Mouse (Mus musculus) layer of hippocampus, adult 2 months (tissue): Measurements from ENCODE around the gene Pdlim7. TPM values are rescaled to one million over a fixed set of nuclear protein-coding genes. Genes with fewer than 3 reads are reported as not detected.

Source experiments
- DNase-seq, 2 experiments: peaks; one replicate each; pipeline ENCODE4 v3.0.0; 2022; ENCODE audit warnings: low spot score in 2 of 2
- H3K27ac ChIP-seq: fragments of 200-600 bp; 2 replicates; pipeline ENCODE4 v1.8.1; 2022
- H3K4me3 ChIP-seq: fragments of 200-600 bp; 2 replicates; pipeline ENCODE4 v1.8.1; 2022; ENCODE audit warnings: mild to moderate bottlenecking
- CTCF ChIP-seq: fragments of 200-600 bp; conservative IDR thresholded peaks from 2 replicates; pipeline ENCODE4 v1.8.1; 2022; ENCODE audit warnings: antibody characterized with exemption, mild to moderate bottlenecking, moderate library complexity
- total RNA-seq, 2 experiments: library from RNA; stranded (reverse); gene quantifications; 2 replicates each; pipeline ENCODE4 v1.2.3; 2021

Pdlim7 gene
- total RNA-seq, 2 experiments from 2014 or later = 97.4 to 99.9 TPM

- Histone ChIP-seq H3K27ac (peak overlapping the region; percentile 98), H3K4me3 (no peak overlapping the region; the same call in 1 of the 2 replicates)
- TF ChIP-seq CTCF = no peak
- no peak for DNase-seq
Measured at GRCm38 (mm10) chr13:55511492-55511861, 2.0 kb downstream of the Pdlim7 start.

- TF ChIP-seq CTCF = peak; percentile 38
- Histone ChIP-seq H3K27ac (peak overlapping the region; percentile 98), H3K4me3 (no peak overlapping the region; the same call in 1 of the 2 replicates)
- DNase-seq = no peak
Measured at GRCm38 (mm10) chr13:55510668-55511491, 2.6 kb downstream of the Pdlim7 start.

- TF ChIP-seq CTCF = no peak
Measured at GRCm38 (mm10) chr13:55510332-55510667, 3.2 kb downstream of the Pdlim7 start.

GRCm38 (mm10) chr13:55508531-55508930, 4.9 kb downstream of the Pdlim7 start:
- TF ChIP-seq CTCF = no peak
- no peak for DNase-seq
- H3K4me3 ChIP-seq = no peak overlapping the region
- no peak overlapping the region for H3K27ac ChIP-seq

More at GRCm38 (mm10) chr13:55510332-55510667, 3.2 kb downstream of the Pdlim7 start:
- Histone ChIP-seq H3K27ac (peak overlapping the region; percentile 98; the same call in 1 of the 2 replicates), H3K4me3 (no peak overlapping the region)
- no peak for DNase-seq

- no peak overlapping the region for H3K27ac ChIP-seq
- peak; percentile 44 for TF ChIP-seq CTCF
- no peak overlapping the region for H3K4me3 ChIP-seq
- no peak for DNase-seq
Measured at GRCm38 (mm10) chr13:55507877-55508276, 5.6 kb downstream of the Pdlim7 start.

- DNase-seq = no peak
- TF ChIP-seq CTCF = no peak
- H3K4me3 ChIP-seq = no peak overlapping the region
- no peak overlapping the region for H3K27ac ChIP-seq
Measured at GRCm38 (mm10) chr13:55506697-55507096, 6.8 kb downstream of the Pdlim7 start.

- TF ChIP-seq CTCF = no peak
- Histone ChIP-seq H3K4me3 (no peak overlapping the region), H3K27ac (no peak overlapping the region)
Measured at GRCm38 (mm10) chr13:55505810-55506209, 7.7 kb downstream of the Pdlim7 start.

GRCm38 (mm10) chr13:55504390-55504789, 9.1 kb downstream of the Pdlim7 start:
- Histone ChIP-seq H3K27ac (no peak overlapping the region), H3K4me3 (no peak overlapping the region)
- no peak for TF ChIP-seq CTCF
- no peak for DNase-seq

More at GRCm38 (mm10) chr13:55505810-55506209, 7.7 kb downstream of the Pdlim7 start:
- no peak for DNase-seq

GRCm38 (mm10) chr13:55502405-55502804, 11.1 kb downstream of the Pdlim7 start:
- H3K4me3 ChIP-seq = no peak overlapping the region
- no peak overlapping the region for H3K27ac ChIP-seq
- no peak for TF ChIP-seq CTCF
- DNase-seq = no peak

GRCm38 (mm10) chr13:55500575-55500974, 12.9 kb downstream of the Pdlim7 start:
- DNase-seq = no peak
- no peak for TF ChIP-seq CTCF
- Histone ChIP-seq H3K4me3 (no peak overlapping the region), H3K27ac (no peak overlapping the region)

- H3K27ac ChIP-seq = no peak overlapping the region; the same call in 1 of the 2 replicates
- TF ChIP-seq CTCF = no peak
Measured at GRCm38 (mm10) chr13:55498906-55499305, 14.6 kb downstream of the Pdlim7 start.

GRCm38 (mm10) chr13:55496661-55497060, 16.8 kb downstream of the Pdlim7 start:
- no peak overlapping the region for H3K4me3 ChIP-seq
- no peak for DNase-seq
- peak overlapping the region; percentile 86 for H3K27ac ChIP-seq
- TF ChIP-seq CTCF = no peak

More at GRCm38 (mm10) chr13:55498906-55499305, 14.6 kb downstream of the Pdlim7 start:
- no peak for DNase-seq
- H3K4me3 ChIP-seq = no peak overlapping the region

GRCm38 (mm10) chr13:55495702-55496101, 17.8 kb downstream of the Pdlim7 start:
- no peak overlapping the region for H3K4me3 ChIP-seq
- H3K27ac ChIP-seq = peak overlapping the region; percentile 86
- TF ChIP-seq CTCF = no peak
- no peak for DNase-seq

- no peak for TF ChIP-seq CTCF
- Histone ChIP-seq H3K4me3 (no peak overlapping the region), H3K27ac (peak overlapping the region; percentile 86)
- DNase-seq = peak in 1 of 2 experiments; percentile 42
Measured at GRCm38 (mm10) chr13:55494883-55495621, 18.4 kb downstream of the Pdlim7 start.
